Mouse (Mus musculus) kidney, adult 18-20 months (tissue): ENCODE measurements around the gene Fam107a.

ENCODE experiments used
- DNase-seq: peaks from one replicate; pipeline ENCODE4 v3.0.0; 2021

Fam107a gene

GRCm38 (mm10) chr14:8251330-8251885, 66.4 kb downstream of the Fam107a start:
- DNase-seq: no peak

- no peak for DNase-seq
These were observed 67.5 kb downstream of the Fam107a start for GRCm38 (mm10) chr14:8250141-8250871.

GRCm38 (mm10) chr14:8249206-8249605, 68.6 kb downstream of the Fam107a start:
- DNase-seq: no peak

GRCm38 (mm10) chr14:8246878-8247277, 70.9 kb downstream of the Fam107a start:
- no peak for DNase-seq
